Mouse (Mus musculus) adrenal gland, postnatal 0 days (tissue): ENCODE data around the gene Qrich2. TPM values are rescaled to one million over a fixed set of nuclear protein-coding genes. Genes with fewer than 3 reads are reported as not detected.

Experiments
- polyA plus RNA-seq: library from polyadenylated mRNA; unstranded; fragments of >200 nt; fragmentation: Nextera tagmentation; extraction: Ambion mirVana; gene quantifications from 2 replicates; pipeline ENCODE4 v1.2.1, GENCODE M21; 2015

Qrich2 gene
- 0.10 and 0.11 TPM in 2 replicates for polyA plus RNA-seq

DNA sequence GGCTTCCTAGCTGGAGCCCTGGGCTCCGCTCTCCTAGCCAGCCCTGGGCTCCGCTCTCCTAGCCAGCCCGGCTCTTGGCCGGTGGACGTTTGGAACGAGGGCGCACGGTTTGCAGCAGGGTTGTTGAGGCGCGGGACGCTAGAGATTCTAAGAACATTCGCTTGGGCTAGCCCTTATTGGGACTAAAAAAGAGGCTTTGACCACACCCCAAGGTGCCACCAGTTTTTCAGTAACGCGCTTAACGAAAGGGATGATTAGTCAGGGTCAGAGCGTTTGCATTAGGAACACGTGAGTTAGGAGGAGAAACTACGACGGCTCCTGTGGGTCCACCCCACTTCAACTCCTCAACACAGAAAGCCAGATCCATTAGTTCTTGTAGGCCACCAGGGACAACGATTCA, at the start of gene Qrich2:
Qrich2 (minus strand) TSS at position 101 of the 400 bp plus-strand sequence.

GRCm38 (mm10) chr11:116493795-116494252, 27.8 kb upstream of the Qrich2 start, which contains the start of gene Prpsap1:
Gene Prpsap1 (minus strand): TSS chr11:116494202.

GRCm38 (mm10) chr11:116433356-116434286, 32.4 kb downstream of the Qrich2 start, which contains the start of gene Ubald2:
Gene Ubald2 (plus strand): TSS chr11:116434094.

GRCm38 (mm10) chr11:116412904-116413630, 53.0 kb downstream of the Qrich2 start, which contains the start of gene Rnf157:
Gene Rnf157 (minus strand): TSS chr11:116413032.

Other genes starting within 250 kb of the Qrich2 start
- 1.4 and 1.9 TPM in 2 replicates for gene Evpl, start 228.2 kb downstream of the Qrich2 start, polyA plus RNA-seq
- 40.4 and 59.2 TPM in 2 replicates for gene Srp68, start 192.0 kb downstream of the Qrich2 start, polyA plus RNA-seq
- 0.77 and 3.2 TPM in 2 replicates for gene Galr2, start 185.3 kb downstream of the Qrich2 start, polyA plus RNA-seq
- gene Exoc7, start 159.0 kb downstream of the Qrich2 start, polyA plus RNA-seq, result 45.9 and 65.6 TPM in 2 replicates
- 0.30 and 0.39 TPM in 2 replicates for gene Foxj1, start 130.8 kb downstream of the Qrich2 start, polyA plus RNA-seq
- gene Rnf157, start 53.2 kb downstream of the Qrich2 start, polyA plus RNA-seq, result 5.3 and 12.0 TPM in 2 replicates
- gene Ubald2, start 32.1 kb downstream of the Qrich2 start, polyA plus RNA-seq, result 52.7 and 56.4 TPM in 2 replicates
- 67.1 and 83.3 TPM in 2 replicates for gene Prpsap1, start 28.0 kb upstream of the Qrich2 start, polyA plus RNA-seq
- 7.1 and 8.3 TPM in 2 replicates for gene Sphk1, start 64.7 kb upstream of the Qrich2 start, polyA plus RNA-seq
- 8.4 and 10.3 TPM in 2 replicates for gene Ube2o, start 115.2 kb upstream of the Qrich2 start, polyA plus RNA-seq
- gene Aanat, start 120.2 kb upstream of the Qrich2 start, polyA plus RNA-seq, result not detected in 2 replicates
- 5.1 and 8.4 TPM in 2 replicates for gene Rhbdf2, start 160.8 kb upstream of the Qrich2 start, polyA plus RNA-seq
- gene Prcd, start 187.3 kb upstream of the Qrich2 start, polyA plus RNA-seq, result 12.4 and 16.2 TPM in 2 replicates
- 28.6 and 33.4 TPM in 2 replicates for gene Cygb, start 188.1 kb upstream of the Qrich2 start, polyA plus RNA-seq